In genomic region chr16:4632050-4632449, GRCm38 (mm10) we compare ENCODE assay signal across 8 mouse cellular contexts. TPM values are rescaled to one million over a fixed set of nuclear protein-coding genes. Genes with fewer than 3 reads are reported as not detected.
DNase-seq lines count a peak whose midpoint lies in the region; ATAC-seq and TF ChIP-seq lines count a peak whose summit lies in the region.

No protein-coding gene starts in this region.

- DNase-seq in gastrocnemius, adult 2 months = no peak
- no peak for DNase-seq in gastrocnemius, adult 8-10 months (ENCODE audit: low spot score in 2 of 2)
- no peak for DNase-seq in adipocyte (ENCODE audit: low spot score)
- no peak for DNase-seq in spleen, adult 12 weeks (ENCODE audit: low spot score)
- no peak for DNase-seq in frontal cortex, postnatal 25 days (ENCODE audit: low spot score in 2 of 2)

- H3ac ChIP-seq in C2C12 (ENCODE audit: control insufficient read depth, insufficient read length, low read depth) = no peak overlapping the region

- TF ChIP-seq CTCF in gastrocnemius, adult 2 months (IDR thresholded peaks at IDR 0.05) = peak; percentile 44
- peak; percentile 25 for TF ChIP-seq CTCF in C2C12 (IDR thresholded peaks at IDR 0.05; ENCODE audit: control insufficient read depth, insufficient read depth, insufficient read length)

- ATAC-seq in embryonic facial prominence, embryonic 13.5 days (ENCODE audit: insufficient number of reproducible peaks, insufficient read depth, low FRiP score, low TSS enrichment, low read depth) = no peak
- ATAC-seq in limb, embryonic 15.5 days (ENCODE audit: insufficient number of reproducible peaks, low FRiP score, low TSS enrichment, low read depth) = no peak

- WGBS in embryonic facial prominence, embryonic 13.5 days = 39% methylated on average over 7 of the region's 7 CpGs
- 44% methylated on average over 7 of the region's 7 CpGs for WGBS in limb, embryonic 15.5 days

- H3K79me3 ChIP-seq in C2C12 (ENCODE audit: low read depth) = no peaks in the 10 kb centered on the region

- H3K27me3 ChIP-seq in C2C12 (ENCODE audit: control insufficient read depth, insufficient read depth, insufficient read length) = no peaks in the 10 kb centered on the region
- H3K27me3 ChIP-seq in embryonic facial prominence, embryonic 13.5 days = no peaks in the 10 kb centered on the region
- H3K27me3 ChIP-seq in limb, embryonic 15.5 days = no peaks in the 10 kb centered on the region

- no peaks in the 10 kb centered on the region for H3K9me3 ChIP-seq in embryonic facial prominence, embryonic 13.5 days
- no peaks in the 10 kb centered on the region for H3K9me3 ChIP-seq in limb, embryonic 15.5 days

- no peak overlapping the region for H3K4me3 ChIP-seq in gastrocnemius, adult 2 months
- H3K4me3 ChIP-seq in C2C12 (ENCODE audit: insufficient read depth, poor library complexity, severe bottlenecking) = no peak overlapping the region
- no peak overlapping the region for H3K4me3 ChIP-seq in embryonic facial prominence, embryonic 13.5 days
- H3K4me3 ChIP-seq in limb, embryonic 15.5 days = no peak overlapping the region

- no peak overlapping the region for H3K27ac ChIP-seq in gastrocnemius, adult 2 months
- H3K27ac ChIP-seq in embryonic facial prominence, embryonic 13.5 days = no peak overlapping the region
- peak overlapping the region; percentile 22; the same call in 1 of the 2 replicates for H3K27ac ChIP-seq in limb, embryonic 15.5 days

- peaks cover 10% of the 10 kb centered on the region; the same call in 1 of the 2 replicates for H3K4me1 ChIP-seq in embryonic facial prominence, embryonic 13.5 days
- peaks cover 22% of the 10 kb centered on the region for H3K4me1 ChIP-seq in limb, embryonic 15.5 days

- H3K36me3 ChIP-seq in C2C12 (ENCODE audit: control insufficient read depth, insufficient read depth) = no peaks in the 10 kb centered on the region
- H3K36me3 ChIP-seq in embryonic facial prominence, embryonic 13.5 days = peaks cover 42% of the 10 kb centered on the region
- H3K36me3 ChIP-seq in limb, embryonic 15.5 days = peaks cover 20% of the 10 kb centered on the region

- intact Hi-C loops in gastrocnemius, adult 2 months (cut with DNase I) = loop anchor here (5.0 kb wide), 1 partner anchor 160 kb away; the partner anchor contains the start of gene Cdip1

- H3K9ac ChIP-seq in embryonic facial prominence, embryonic 13.5 days = 0 out of 2 replicates have a peak overlapping the region, but pooled peaks have one; percentile 6
- no peak overlapping the region for H3K9ac ChIP-seq in limb, embryonic 15.5 days

- H3K4me2 ChIP-seq in embryonic facial prominence, embryonic 13.5 days = no peak overlapping the region
- H3K4me2 ChIP-seq in limb, embryonic 15.5 days = no peak overlapping the region

- no peaks in the 10 kb centered on the region for H3K79me2 ChIP-seq in C2C12 (ENCODE audit: control insufficient read depth, insufficient read depth)

TF ChIP-seq in C2C12, 6 proteins besides CTCF, POLR2A, EP300 and RAD21:
- TF ChIP-seq USF1 (IDR thresholded peaks at IDR 0.05; ENCODE audit: low read depth) (no peak), MYOG (IDR thresholded peaks at IDR 0.05; ENCODE audit: control insufficient read depth, extremely low read depth, insufficient read length) (no peak), MAX (IDR thresholded peaks at IDR 0.05) (no peak), MYOD1 (IDR thresholded peaks at IDR 0.05; ENCODE audit: control insufficient read depth, insufficient read length, low read depth) (no peak), FOSL1 (IDR thresholded peaks at IDR 0.05; ENCODE audit: insufficient read depth, low read length, poor library complexity, severe bottlenecking) (no peak), CEBPB (IDR thresholded peaks at IDR 0.05; ENCODE audit: low read depth) (no peak)

RNA-seq across cellular contexts. Expression of gene Pam16, which starts 7.3 kb away (rescaled TPM):
- 100 to 1,000 TPM in 1 of 2 experiments, 10 to 100 TPM in 1; 97.4 to 112 TPM for total RNA-seq in gastrocnemius, adult 2 months (2021)
- 100 to 1,000 TPM in 3 of 4 experiments, 10 to 100 TPM in 1; 93.3 to 129 (median 113) TPM for total RNA-seq in gastrocnemius, adult 8-10 months (2022)
- 94.8 TPM for polyA plus RNA-seq in C2C12 (2012; fragmentation: generic; extraction: Trizol)
- polyA plus RNA-seq in embryonic facial prominence, embryonic 13.5 days (2015; fragmentation: Nextera tagmentation; extraction: Ambion mirVana) = 71.0 and 99.5 TPM in 2 replicates
- polyA plus RNA-seq in limb, embryonic 15.5 days (2015; fragmentation: Nextera tagmentation; extraction: Ambion mirVana) = 75.8 and 83.1 TPM in 2 replicates

RNA-seq across cellular contexts. Expression of gene Vasn, which starts 7.7 kb away (rescaled TPM):
- total RNA-seq in gastrocnemius, adult 2 months (2021) = 1 to 10 TPM; 4.8 to 6.0 TPM
- 1 to 10 TPM; 2.5 to 4.3 (median 3.9) TPM for total RNA-seq in gastrocnemius, adult 8-10 months (2022)
- 49.6 TPM for polyA plus RNA-seq in C2C12 (2012; fragmentation: generic; extraction: Trizol)
- 29.2 and 30.2 TPM in 2 replicates for polyA plus RNA-seq in embryonic facial prominence, embryonic 13.5 days (2015; fragmentation: Nextera tagmentation; extraction: Ambion mirVana)
- polyA plus RNA-seq in limb, embryonic 15.5 days (2015; fragmentation: Nextera tagmentation; extraction: Ambion mirVana) = 41.5 and 45.1 TPM in 2 replicates

RNA-seq across cellular contexts. Expression of gene Dnaja3, which starts 7.7 kb away (rescaled TPM):
- total RNA-seq in gastrocnemius, adult 2 months (2021) = 100 to 1,000 TPM in 1 of 2 experiments, 10 to 100 TPM in 1; 86.4 to 110 TPM
- total RNA-seq in gastrocnemius, adult 8-10 months (2022) = 100 to 1,000 TPM in 1 of 4 experiments, 10 to 100 TPM in 3; 99.4 to 103 (median 99.8) TPM
- 33.0 TPM for polyA plus RNA-seq in C2C12 (2012; fragmentation: generic; extraction: Trizol)
- polyA plus RNA-seq in embryonic facial prominence, embryonic 13.5 days (2015; fragmentation: Nextera tagmentation; extraction: Ambion mirVana) = 54.0 and 58.7 TPM in 2 replicates
- 60.5 and 65.1 TPM in 2 replicates for polyA plus RNA-seq in limb, embryonic 15.5 days (2015; fragmentation: Nextera tagmentation; extraction: Ambion mirVana)

RNA-seq across cellular contexts. Expression of gene Glis2, which starts 37.5 kb away (rescaled TPM):
- 1 to 10 TPM; 5.2 to 6.9 TPM for total RNA-seq in gastrocnemius, adult 2 months (2021)
- 1 to 10 TPM; 1.8 to 4.0 (median 3.5) TPM for total RNA-seq in gastrocnemius, adult 8-10 months (2022)
- 23.6 TPM for polyA plus RNA-seq in C2C12 (2012; fragmentation: generic; extraction: Trizol)
- 25.3 and 31.2 TPM in 2 replicates for polyA plus RNA-seq in embryonic facial prominence, embryonic 13.5 days (2015; fragmentation: Nextera tagmentation; extraction: Ambion mirVana)
- polyA plus RNA-seq in limb, embryonic 15.5 days (2015; fragmentation: Nextera tagmentation; extraction: Ambion mirVana) = 31.7 and 34.9 TPM in 2 replicates

RNA-seq across cellular contexts. Expression of gene Coro7, which starts 47.5 kb away (rescaled TPM):
- 10 to 100 TPM; 12.1 to 13.6 TPM for total RNA-seq in gastrocnemius, adult 2 months (2021)
- total RNA-seq in gastrocnemius, adult 8-10 months (2022) = 10 to 100 TPM; 11.7 to 15.1 (median 14.0) TPM
- 6.0 TPM for polyA plus RNA-seq in C2C12 (2012; fragmentation: generic; extraction: Trizol)
- polyA plus RNA-seq in embryonic facial prominence, embryonic 13.5 days (2015; fragmentation: Nextera tagmentation; extraction: Ambion mirVana) = 16.9 and 17.0 TPM in 2 replicates
- 16.8 and 18.4 TPM in 2 replicates for polyA plus RNA-seq in limb, embryonic 15.5 days (2015; fragmentation: Nextera tagmentation; extraction: Ambion mirVana)
